Mouse (Mus musculus) liver, embryonic 11.5 days (tissue): Measurements from ENCODE around the gene Ccdc180. TPM values are rescaled to one million over a fixed set of nuclear protein-coding genes. Genes with fewer than 3 reads are reported as not detected.

Experiments used
- polyA plus RNA-seq: library from polyadenylated mRNA; unstranded; fragments of >200 nt; fragmentation: Nextera tagmentation; extraction: Ambion mirVana; gene quantifications from 2 replicates; pipeline ENCODE4 v1.2.1, GENCODE M21; 2014

Gene Ccdc180
- polyA plus RNA-seq, 1 experiment from 2014 or later: 0.10 TPM

Other genes starting within 250 kb of the Ccdc180 start
- 10.5 and 13.0 TPM in 2 replicates for gene Aldh1b1, start 91.3 kb upstream of the Ccdc180 start, polyA plus RNA-seq
- 0.26 and 0.40 TPM in 2 replicates for gene Igfbpl1, start 63.4 kb upstream of the Ccdc180 start, polyA plus RNA-seq
- gene Stra6l, start 41.6 kb upstream of the Ccdc180 start, polyA plus RNA-seq: 2.5 and 3.1 TPM in 2 replicates
- 6.1 and 7.9 TPM in 2 replicates for gene Tdrd7, start 75.0 kb downstream of the Ccdc180 start, polyA plus RNA-seq
- 27.1 and 28.6 TPM in 2 replicates for gene Tmod1, start 148.6 kb downstream of the Ccdc180 start, polyA plus RNA-seq
- gene Ncbp1, start 248.3 kb downstream of the Ccdc180 start, polyA plus RNA-seq: 97.9 and 110 TPM in 2 replicates
- 30.8 TPM in 2 replicates for gene Tstd2, start 248.4 kb downstream of the Ccdc180 start, polyA plus RNA-seq